Mouse (Mus musculus): ENCODE measurements around the gene Neu2. TPM values are rescaled to one million over a fixed set of nuclear protein-coding genes. Genes with fewer than 3 reads are reported as not detected.

Neu2 gene
- polyA plus RNA-seq, 1 experiment from 2014 or later, result not detected

DNA sequence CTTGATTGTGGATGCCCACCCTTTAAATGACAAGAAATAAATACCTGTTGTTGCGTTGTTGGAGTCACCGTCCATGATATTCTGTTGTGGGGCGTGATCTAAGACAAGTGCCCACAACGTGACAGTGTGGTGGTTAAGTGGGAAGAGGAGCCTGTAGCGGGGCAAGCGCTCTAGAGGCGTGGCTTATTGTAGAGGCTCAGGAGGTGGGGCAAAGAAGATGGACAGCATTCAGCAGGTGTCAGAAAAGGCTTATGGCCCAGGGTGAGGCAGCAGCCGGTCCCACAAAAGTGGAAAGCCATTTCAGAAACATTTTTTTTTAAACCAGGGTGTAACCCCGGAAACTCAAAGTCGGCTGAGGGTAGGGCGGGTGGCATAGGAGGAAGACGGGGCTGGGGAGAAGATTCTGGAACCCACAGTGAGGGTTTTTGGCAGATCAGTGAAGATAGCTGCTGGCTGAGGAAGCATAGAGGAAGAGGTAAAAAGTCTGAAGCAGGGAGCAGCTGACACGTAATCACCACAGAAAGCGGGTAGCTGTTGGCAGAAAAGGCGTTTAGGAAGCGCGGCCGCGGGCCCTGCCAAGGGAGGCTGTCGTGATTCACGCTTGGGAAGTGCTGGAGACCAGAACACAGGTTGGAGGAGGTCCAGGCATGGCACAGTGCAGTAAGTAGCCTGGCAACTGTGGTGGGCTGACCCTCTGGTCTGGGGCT, 97.8 kb downstream of the Neu2 start:
- Histone ChIP-seq H3K27ac (ENCODE audit: low read depth, low read length) (no peak overlapping the region), H3K27me3 (ENCODE audit: control insufficient read depth, insufficient read depth, low read length) (no peaks in the 10 kb centered on the region), H3K9me3 (ENCODE audit: control insufficient read depth, low read length) (no peaks in the 10 kb centered on the region), H3K4me2 (replicated peaks; ENCODE audit: low read depth, low read length) (no peak overlapping the region), H3K36me3 (ENCODE audit: control insufficient read depth, insufficient read depth, low read length) (no peaks in the 10 kb centered on the region), H3K4me3 (ENCODE audit: low read depth, low read length) (no peak overlapping the region), H3K9ac (ENCODE audit: low read depth, low read length) (no peak overlapping the region), H3K4me1 (replicated peaks; ENCODE audit: control insufficient read depth, insufficient read depth, low read length) (no peaks in the 10 kb centered on the region)
- WGBS, result 84% methylated on average over 21 of the region's 21 CpGs
- DNase-seq (ENCODE audit: low spot score) (no peak), ATAC-seq (ENCODE audit: low FRiP score) (no peak)

DNA sequence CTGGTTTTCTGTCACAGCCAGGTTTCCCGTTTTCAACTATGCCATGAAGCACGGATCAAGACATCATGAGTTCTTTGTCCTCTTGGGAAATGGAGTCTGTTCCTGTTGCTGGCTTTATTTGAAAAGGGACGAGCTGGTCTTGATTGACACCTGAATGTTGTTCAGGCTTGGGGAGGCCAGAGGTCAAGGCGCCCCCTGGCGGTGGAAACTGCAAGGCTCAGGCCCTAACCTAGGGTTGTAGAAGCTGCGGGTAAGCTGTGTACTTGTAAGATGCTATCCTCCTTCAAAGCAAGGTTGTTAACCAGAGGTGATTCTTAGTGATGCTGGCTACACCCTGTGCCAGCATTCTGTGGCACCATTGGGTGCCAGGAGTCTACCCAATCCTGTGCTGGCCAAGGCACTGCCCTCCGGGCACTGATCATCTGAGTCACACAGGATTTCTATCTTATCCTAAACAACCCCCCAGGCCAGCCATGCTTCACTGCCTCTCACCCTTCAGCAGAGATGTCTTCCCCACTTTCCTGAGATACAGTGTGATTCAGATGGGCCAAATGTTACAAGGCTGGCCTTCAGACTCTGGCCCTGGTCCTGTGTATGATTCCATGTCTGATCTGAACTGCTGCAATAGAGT, 98.8 kb downstream of the Neu2 start:
- Histone ChIP-seq H3K9ac (ENCODE audit: low read depth, low read length) (no peak overlapping the region), H3K36me3 (ENCODE audit: control insufficient read depth, insufficient read depth, low read length) (no peaks in the 10 kb centered on the region), H3K9me3 (ENCODE audit: control insufficient read depth, low read length) (no peaks in the 10 kb centered on the region), H3K4me3 (ENCODE audit: low read depth, low read length) (no peak overlapping the region), H3K4me2 (replicated peaks; ENCODE audit: low read depth, low read length) (no peak overlapping the region), H3K27me3 (ENCODE audit: control insufficient read depth, insufficient read depth, low read length) (no peaks in the 10 kb centered on the region), H3K27ac (ENCODE audit: low read depth, low read length) (no peak overlapping the region), H3K4me1 (replicated peaks; ENCODE audit: control insufficient read depth, insufficient read depth, low read length) (no peaks in the 10 kb centered on the region)
- ATAC-seq (ENCODE audit: low FRiP score) (no peak), DNase-seq (ENCODE audit: low spot score) (peak; percentile 74)
- 34% methylated on average over 7 of the region's 7 CpGs for WGBS

DNA sequence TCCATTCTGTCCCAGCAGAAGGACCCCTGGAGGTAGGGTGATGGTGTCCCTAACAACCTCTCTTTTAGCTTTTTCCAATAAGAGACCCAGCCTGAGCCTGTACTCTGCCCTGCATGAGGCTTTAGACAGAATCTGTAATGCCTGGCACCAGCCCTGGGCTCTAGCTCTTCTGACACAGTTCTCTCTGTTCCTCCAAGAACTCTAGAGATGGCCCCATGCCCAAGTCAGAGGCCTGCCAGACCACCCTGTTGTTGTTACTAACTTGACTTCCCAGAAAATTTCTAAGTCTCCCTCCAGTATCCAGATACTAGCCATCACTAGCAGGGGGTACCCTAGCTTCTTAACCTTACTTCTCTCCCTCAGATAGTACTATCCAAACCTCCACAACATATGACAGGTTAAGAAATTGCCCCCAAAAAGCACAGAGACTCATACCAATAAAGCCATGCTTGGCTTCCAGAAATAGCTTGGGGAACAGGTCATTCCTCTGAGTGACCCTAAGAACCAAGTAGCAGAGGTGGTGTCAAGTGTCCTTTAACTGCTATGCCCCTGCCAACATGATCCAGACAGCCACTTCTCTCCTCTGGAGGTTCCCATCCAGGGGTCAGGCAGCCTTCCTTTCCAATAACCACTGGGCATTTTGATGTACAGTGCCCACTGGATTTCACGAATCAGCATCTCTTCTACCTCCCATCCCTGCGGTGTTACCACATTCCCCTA, 105.0 kb downstream of the Neu2 start:
- no peak overlapping the region for H3K4me3 ChIP-seq (ENCODE audit: low read depth, low read length)
- H3K9me3 ChIP-seq (ENCODE audit: control insufficient read depth, low read length), result no peaks in the 10 kb centered on the region
- H3K27me3 ChIP-seq (ENCODE audit: control insufficient read depth, insufficient read depth, low read length), result no peaks in the 10 kb centered on the region
- 87% methylated on average over 2 of the region's 2 CpGs for WGBS
- H3K4me1 ChIP-seq (replicated peaks; ENCODE audit: control insufficient read depth, insufficient read depth, low read length), result no peaks in the 10 kb centered on the region
- ATAC-seq (ENCODE audit: low FRiP score) (no peak), DNase-seq (ENCODE audit: low spot score) (no peak)
- no peak overlapping the region for H3K27ac ChIP-seq (ENCODE audit: low read depth, low read length)
- no peak overlapping the region for H3K4me2 ChIP-seq (replicated peaks; ENCODE audit: low read depth, low read length)
- H3K36me3 ChIP-seq (ENCODE audit: control insufficient read depth, insufficient read depth, low read length), result no peaks in the 10 kb centered on the region
- H3K9ac ChIP-seq (ENCODE audit: low read depth, low read length), result no peak overlapping the region

DNA sequence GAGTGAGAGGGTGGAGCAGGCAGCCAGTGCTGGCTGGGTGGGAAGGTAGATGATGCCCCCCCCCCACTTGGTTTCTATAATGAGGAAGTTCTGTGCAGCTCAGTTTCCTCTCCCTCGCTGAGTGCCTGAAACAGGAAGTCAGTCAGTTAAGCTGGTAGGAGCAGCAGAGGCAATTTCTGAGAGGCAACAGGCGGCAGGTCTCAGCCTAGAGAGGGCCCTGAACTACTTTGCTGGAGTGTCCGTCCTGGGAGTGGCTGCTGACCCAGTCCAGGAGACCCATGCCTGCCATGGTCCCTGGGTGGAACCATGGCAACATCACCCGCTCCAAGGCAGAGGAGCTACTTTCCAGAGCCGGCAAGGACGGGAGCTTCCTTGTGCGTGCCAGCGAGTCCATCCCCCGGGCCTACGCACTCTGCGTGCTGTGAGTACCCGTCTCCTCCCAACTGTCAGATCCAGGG, 110.6 kb downstream of the Neu2 start, which contains the start of gene Inpp5d:
TSS of gene Inpp5d (plus strand) at position 102 of the 458 bp plus-strand sequence.
- no peak within 1 kb of the TSS for H3K4me3 ChIP-seq (ENCODE audit: low read depth, low read length)
- ATAC-seq (ENCODE audit: low FRiP score), result no peak
- H3K4me2 ChIP-seq (replicated peaks; ENCODE audit: low read depth, low read length), result no peak within 1 kb of the TSS
- H3K9me3 ChIP-seq (ENCODE audit: control insufficient read depth, low read length), result no peaks in the 10 kb centered on the region
- no peaks in the 10 kb centered on the region for H3K4me1 ChIP-seq (replicated peaks; ENCODE audit: control insufficient read depth, insufficient read depth, low read length)
- WGBS, result 76% methylated on average over 12 of the region's 12 CpGs
- no peak for DNase-seq (ENCODE audit: low spot score)
- H3K36me3 ChIP-seq (ENCODE audit: control insufficient read depth, insufficient read depth, low read length), result no peaks in the 10 kb centered on the region
- no peak within 1 kb of the TSS for H3K27ac ChIP-seq (ENCODE audit: low read depth, low read length)
- H3K9ac ChIP-seq (ENCODE audit: low read depth, low read length), result no peak within 1 kb of the TSS
- H3K27me3 ChIP-seq (ENCODE audit: control insufficient read depth, insufficient read depth, low read length), result no peaks in the 10 kb centered on the region

DNA sequence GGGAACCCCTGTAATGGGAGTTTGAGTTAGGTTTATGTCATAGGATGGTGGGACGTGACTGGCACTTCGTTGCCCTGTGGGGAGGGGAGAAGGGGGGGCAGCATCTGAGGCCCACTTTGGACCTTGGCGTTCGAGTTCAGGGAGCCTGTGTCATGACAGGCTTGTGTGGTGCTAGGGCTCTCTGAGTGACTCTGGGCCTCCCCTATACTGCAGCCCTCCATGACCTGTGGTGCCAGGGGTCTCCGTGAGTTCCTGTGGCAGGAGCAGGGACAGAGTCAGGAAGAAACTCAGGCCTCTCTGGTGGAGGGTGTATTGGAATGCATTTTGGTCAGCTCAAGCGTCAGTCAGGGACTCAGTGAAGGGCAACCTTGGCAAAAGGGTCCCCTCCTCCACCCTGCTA, 111.0 kb downstream of the Neu2 start:
- H3K4me2 ChIP-seq (replicated peaks; ENCODE audit: low read depth, low read length), result no peak overlapping the region
- H3K27ac ChIP-seq (ENCODE audit: low read depth, low read length), result no peak overlapping the region
- H3K4me1 ChIP-seq (replicated peaks; ENCODE audit: control insufficient read depth, insufficient read depth, low read length), result no peaks in the 10 kb centered on the region
- no peaks in the 10 kb centered on the region for H3K9me3 ChIP-seq (ENCODE audit: control insufficient read depth, low read length)
- H3K27me3 ChIP-seq (ENCODE audit: control insufficient read depth, insufficient read depth, low read length), result no peaks in the 10 kb centered on the region
- DNase-seq (ENCODE audit: low spot score) (no peak), ATAC-seq (ENCODE audit: low FRiP score) (no peak)
- WGBS, result 83% methylated on average over 6 of the region's 6 CpGs
- H3K9ac ChIP-seq (ENCODE audit: low read depth, low read length), result no peak overlapping the region
- H3K36me3 ChIP-seq (ENCODE audit: control insufficient read depth, insufficient read depth, low read length), result no peaks in the 10 kb centered on the region
- H3K4me3 ChIP-seq (ENCODE audit: low read depth, low read length), result no peak overlapping the region

DNA sequence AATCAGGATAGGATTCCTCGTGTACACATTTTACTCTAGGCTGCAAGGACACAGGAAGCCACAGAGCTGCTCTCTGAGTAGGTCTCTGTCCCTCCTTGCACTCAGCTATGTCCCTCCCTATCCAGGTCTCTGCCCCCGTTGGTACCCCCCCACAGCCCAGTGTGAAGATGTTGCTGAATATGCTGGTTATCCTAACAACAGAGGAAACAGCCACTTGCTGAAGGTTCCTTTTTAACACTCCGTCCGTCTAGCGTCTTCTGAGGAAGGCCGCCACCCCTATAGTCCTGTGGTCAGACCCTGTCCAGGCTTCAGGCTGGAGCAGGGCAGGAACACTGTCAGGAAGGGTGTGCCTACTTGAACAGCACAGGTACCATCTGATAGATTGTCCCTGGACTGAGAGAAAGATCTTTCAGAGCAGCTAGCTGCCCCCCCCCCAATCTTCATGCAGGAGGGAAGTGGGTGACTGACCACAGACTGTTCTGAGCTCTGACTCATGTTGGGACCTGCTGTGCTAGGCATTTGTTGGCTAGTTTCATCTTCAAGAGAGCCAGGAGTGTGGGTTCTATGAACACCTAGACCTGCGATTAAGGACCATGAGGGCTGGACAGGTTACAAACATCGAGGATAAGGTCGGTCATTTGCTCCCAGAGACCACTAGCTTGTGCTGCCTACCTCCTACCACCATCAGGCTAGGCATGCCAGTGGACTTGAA, 111.6 kb downstream of the Neu2 start:
- H3K4me2 ChIP-seq (replicated peaks; ENCODE audit: low read depth, low read length), result no peak overlapping the region
- DNase-seq (ENCODE audit: low spot score) (no peak), ATAC-seq (ENCODE audit: low FRiP score) (no peak)
- H3K27ac ChIP-seq (ENCODE audit: low read depth, low read length), result no peak overlapping the region
- no peaks in the 10 kb centered on the region for H3K9me3 ChIP-seq (ENCODE audit: control insufficient read depth, low read length)
- no peaks in the 10 kb centered on the region for H3K27me3 ChIP-seq (ENCODE audit: control insufficient read depth, insufficient read depth, low read length)
- H3K9ac ChIP-seq (ENCODE audit: low read depth, low read length), result no peak overlapping the region
- no peak overlapping the region for H3K4me3 ChIP-seq (ENCODE audit: low read depth, low read length)
- no peaks in the 10 kb centered on the region for H3K36me3 ChIP-seq (ENCODE audit: control insufficient read depth, insufficient read depth, low read length)
- 83% methylated on average over 9 of the region's 9 CpGs for WGBS
- H3K4me1 ChIP-seq (replicated peaks; ENCODE audit: control insufficient read depth, insufficient read depth, low read length), result no peaks in the 10 kb centered on the region

DNA sequence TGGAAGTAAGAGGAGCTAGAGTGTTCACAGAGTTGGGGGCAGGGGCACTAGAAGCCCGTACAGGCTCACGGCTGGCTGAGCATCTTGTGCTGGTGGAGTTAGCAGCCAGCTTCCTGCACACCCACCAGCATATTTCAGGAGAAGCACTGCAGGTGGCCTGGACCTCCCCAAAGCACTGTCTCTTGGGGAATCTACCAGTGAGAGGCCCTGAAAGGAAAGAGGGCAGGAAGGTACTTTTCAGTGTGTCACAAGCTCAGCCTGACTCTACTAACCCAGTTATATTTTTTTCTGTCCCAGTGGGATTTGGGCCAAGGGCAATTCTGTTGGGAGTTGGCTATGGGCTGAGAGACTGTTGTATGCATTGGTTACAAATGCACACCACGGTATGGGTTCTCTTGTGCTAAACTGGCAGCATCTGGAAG, 112.2 kb downstream of the Neu2 start:
- no peak for ATAC-seq (ENCODE audit: low FRiP score)
- no peak overlapping the region for H3K9ac ChIP-seq (ENCODE audit: low read depth, low read length)
- H3K27me3 ChIP-seq (ENCODE audit: control insufficient read depth, insufficient read depth, low read length), result no peaks in the 10 kb centered on the region
- no peak overlapping the region for H3K27ac ChIP-seq (ENCODE audit: low read depth, low read length)
- no peaks in the 10 kb centered on the region for H3K36me3 ChIP-seq (ENCODE audit: control insufficient read depth, insufficient read depth, low read length)
- H3K4me2 ChIP-seq (replicated peaks; ENCODE audit: low read depth, low read length), result no peak overlapping the region
- no peak for DNase-seq (ENCODE audit: low spot score)
- no peaks in the 10 kb centered on the region for H3K4me1 ChIP-seq (replicated peaks; ENCODE audit: control insufficient read depth, insufficient read depth, low read length)
- H3K9me3 ChIP-seq (ENCODE audit: control insufficient read depth, low read length), result no peaks in the 10 kb centered on the region
- 76% methylated on average over 3 of the region's 3 CpGs for WGBS
- H3K4me3 ChIP-seq (ENCODE audit: low read depth, low read length), result no peak overlapping the region

DNA sequence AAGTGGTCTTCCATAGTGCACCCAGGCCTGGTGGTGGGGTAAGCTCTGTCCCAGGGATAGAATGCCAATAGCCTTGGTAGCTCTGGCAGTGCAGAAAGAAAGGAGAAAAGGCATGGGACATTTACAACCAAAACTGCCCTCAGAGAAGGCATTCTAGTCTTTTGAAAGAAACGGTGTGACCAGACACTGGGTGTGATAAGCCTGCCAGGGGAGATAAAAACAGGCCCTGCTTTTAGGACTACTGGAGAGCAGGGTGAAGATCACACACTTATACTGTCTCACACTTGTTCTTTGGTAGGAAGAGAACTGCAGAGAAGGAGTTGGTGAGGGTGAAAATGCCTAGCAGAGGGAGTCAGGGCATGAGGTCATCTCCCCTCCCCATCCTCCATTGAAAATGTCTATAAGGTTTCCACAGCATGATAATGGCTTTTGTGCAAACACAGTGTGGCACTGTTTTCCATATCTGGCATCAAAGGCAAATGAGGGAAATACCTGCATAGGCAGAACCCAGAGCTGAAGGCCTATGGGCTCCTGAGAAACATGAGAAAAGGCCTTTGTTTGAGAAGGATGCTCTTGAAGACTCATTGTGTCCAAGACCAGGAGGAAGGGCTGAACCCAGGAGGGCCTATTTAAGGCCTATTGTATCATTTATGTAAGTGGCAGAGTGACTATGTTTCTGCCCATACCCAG, 114.4 kb downstream of the Neu2 start:
- H3K36me3 ChIP-seq (ENCODE audit: control insufficient read depth, insufficient read depth, low read length), result no peaks in the 10 kb centered on the region
- 88% methylated on average over 1 of the region's 1 CpGs for WGBS
- ATAC-seq (ENCODE audit: low FRiP score) (no peak), DNase-seq (ENCODE audit: low spot score) (no peak)
- no peaks in the 10 kb centered on the region for H3K4me1 ChIP-seq (replicated peaks; ENCODE audit: control insufficient read depth, insufficient read depth, low read length)
- no peak overlapping the region for H3K27ac ChIP-seq (ENCODE audit: low read depth, low read length)
- H3K4me2 ChIP-seq (replicated peaks; ENCODE audit: low read depth, low read length), result no peak overlapping the region
- H3K27me3 ChIP-seq (ENCODE audit: control insufficient read depth, insufficient read depth, low read length), result no peaks in the 10 kb centered on the region
- no peaks in the 10 kb centered on the region for H3K9me3 ChIP-seq (ENCODE audit: control insufficient read depth, low read length)
- no peak overlapping the region for H3K4me3 ChIP-seq (ENCODE audit: low read depth, low read length)
- H3K9ac ChIP-seq (ENCODE audit: low read depth, low read length), result no peak overlapping the region
